Mouse (Mus musculus): ENCODE data around the gene Rpl32. TPM values are rescaled to one million over a fixed set of nuclear protein-coding genes. Genes with fewer than 3 reads are reported as not detected.

The Rpl32 gene
- polyA plus RNA-seq, 1 experiment from 2014 or later: 1,831 TPM

- peaks cover 82% of the 10 kb centered on the region for H3K36me3 ChIP-seq (replicated peaks)
- no peaks in the 10 kb centered on the region for H3K27me3 ChIP-seq (ENCODE audit: poor library complexity, severe bottlenecking)
- H3K4me3 ChIP-seq: no peak overlapping the region
- H3K9me3 ChIP-seq: no peaks in the 10 kb centered on the region
- WGBS: 76% methylated on average over 10 of the region's 10 CpGs
- H3K4me1 ChIP-seq: peaks cover 25% of the 10 kb centered on the region
- H3K27ac ChIP-seq: no peak overlapping the region
- DNase-seq (ENCODE audit: extremely low spot score, low spot score): no peak
These were observed 3.9 kb downstream of the Rpl32 start for GRCm38 (mm10) chr6:115804432-115805192.

- Histone ChIP-seq H3K9me3 (no peaks in the 10 kb centered on the region), H3K36me3 (replicated peaks) (peaks cover 90% of the 10 kb centered on the region), H3K4me3 (peak overlapping the region; percentile 2; the same call in 1 of the 2 replicates), H3K27ac (no peak overlapping the region), H3K27me3 (ENCODE audit: poor library complexity, severe bottlenecking) (no peaks in the 10 kb centered on the region), H3K4me1 (peaks cover 25% of the 10 kb centered on the region)
- DNase-seq (ENCODE audit: extremely low spot score, low spot score): peak; percentile 63
- WGBS: 52% methylated on average over 16 of the region's 16 CpGs
These were observed 4.8 kb downstream of the Rpl32 start for GRCm38 (mm10) chr6:115803541-115804382.

- Histone ChIP-seq H3K4me3 (no peak overlapping the region), H3K36me3 (replicated peaks) (peaks cover 100% of the 10 kb centered on the region), H3K4me1 (peaks cover 18% of the 10 kb centered on the region), H3K9me3 (no peaks in the 10 kb centered on the region), H3K27me3 (ENCODE audit: poor library complexity, severe bottlenecking) (no peaks in the 10 kb centered on the region), H3K27ac (no peak overlapping the region)
- WGBS: 93% methylated on average over 3 of the region's 3 CpGs
- DNase-seq (ENCODE audit: extremely low spot score, low spot score): no peak
These were observed 6.7 kb downstream of the Rpl32 start for GRCm38 (mm10) chr6:115801811-115802210.

- H3K27me3 ChIP-seq (ENCODE audit: poor library complexity, severe bottlenecking): no peaks in the 10 kb centered on the region
- peaks cover 100% of the 10 kb centered on the region for H3K36me3 ChIP-seq (replicated peaks)
- DNase-seq (ENCODE audit: extremely low spot score, low spot score): no peak
- no peaks in the 10 kb centered on the region for H3K9me3 ChIP-seq
- WGBS: 93% methylated on average over 21 of the region's 21 CpGs
- no peaks in the 10 kb centered on the region for H3K4me1 ChIP-seq
- no peak overlapping the region for H3K4me3 ChIP-seq
- no peak overlapping the region for H3K27ac ChIP-seq
These were observed 15.8 kb downstream of the Rpl32 start for GRCm38 (mm10) chr6:115792691-115793215.

GRCm38 (mm10) chr6:115791842-115792686 is 16.5 kb downstream of the Rpl32 start:
- H3K4me3 ChIP-seq: no peak overlapping the region
- H3K27me3 ChIP-seq (ENCODE audit: poor library complexity, severe bottlenecking): no peaks in the 10 kb centered on the region
- no peak overlapping the region for H3K27ac ChIP-seq
- H3K36me3 ChIP-seq (replicated peaks): peaks cover 100% of the 10 kb centered on the region
- no peak for DNase-seq (ENCODE audit: extremely low spot score, low spot score)
- WGBS: 94% methylated on average over 34 of the region's 34 CpGs
- no peaks in the 10 kb centered on the region for H3K4me1 ChIP-seq
- H3K9me3 ChIP-seq: no peaks in the 10 kb centered on the region

- Histone ChIP-seq H3K36me3 (replicated peaks) (peaks cover 100% of the 10 kb centered on the region), H3K4me3 (no peak overlapping the region), H3K27ac (no peak overlapping the region), H3K9me3 (no peaks in the 10 kb centered on the region), H3K4me1 (no peaks in the 10 kb centered on the region), H3K27me3 (ENCODE audit: poor library complexity, severe bottlenecking) (no peaks in the 10 kb centered on the region)
- no peak for DNase-seq (ENCODE audit: extremely low spot score, low spot score)
- WGBS: 89% methylated on average over 10 of the region's 10 CpGs
These were observed 17.5 kb downstream of the Rpl32 start for GRCm38 (mm10) chr6:115791016-115791415.

- Histone ChIP-seq H3K4me1 (no peaks in the 10 kb centered on the region), H3K4me3 (no peak overlapping the region), H3K27ac (no peak overlapping the region), H3K9me3 (no peaks in the 10 kb centered on the region), H3K36me3 (replicated peaks) (peaks cover 97% of the 10 kb centered on the region), H3K27me3 (ENCODE audit: poor library complexity, severe bottlenecking) (no peaks in the 10 kb centered on the region)
- no peak for DNase-seq (ENCODE audit: extremely low spot score, low spot score)
- WGBS: 95% methylated on average over 3 of the region's 3 CpGs
These were observed 25.8 kb downstream of the Rpl32 start for GRCm38 (mm10) chr6:115782781-115783180.

GRCm38 (mm10) chr6:115776363-115776762 is 32.2 kb downstream of the Rpl32 start:
- peaks cover 34% of the 10 kb centered on the region for H3K4me1 ChIP-seq
- H3K27ac ChIP-seq: 0 out of 2 replicates have a peak overlapping the region, but pooled peaks have one; percentile 99
- H3K36me3 ChIP-seq (replicated peaks): peaks cover 49% of the 10 kb centered on the region
- peak overlapping the region; percentile 88 for H3K4me3 ChIP-seq
- 90% methylated on average over 9 of the region's 9 CpGs for WGBS
- no peaks in the 10 kb centered on the region for H3K27me3 ChIP-seq (ENCODE audit: poor library complexity, severe bottlenecking)
- no peaks in the 10 kb centered on the region; the same call in 1 of the 2 replicates for H3K9me3 ChIP-seq
- no peak for DNase-seq (ENCODE audit: extremely low spot score, low spot score)

- DNase-seq (ENCODE audit: extremely low spot score, low spot score): no peak
- Histone ChIP-seq H3K27ac (peak overlapping the region; percentile 99), H3K4me3 (peak overlapping the region; percentile 88), H3K4me1 (peaks cover 34% of the 10 kb centered on the region), H3K27me3 (ENCODE audit: poor library complexity, severe bottlenecking) (no peaks in the 10 kb centered on the region), H3K9me3 (no peaks in the 10 kb centered on the region; the same call in 1 of the 2 replicates), H3K36me3 (replicated peaks) (peaks cover 44% of the 10 kb centered on the region)
- 75% methylated on average over 3 of the region's 3 CpGs for WGBS
These were observed 32.7 kb downstream of the Rpl32 start for GRCm38 (mm10) chr6:115775838-115776237.

GRCm38 (mm10) chr6:115774501-115774921 is 34.0 kb downstream of the Rpl32 start, which contains the start of gene Cand2:
Cand2 (plus strand) TSS chr6:115774538.
- no peaks in the 10 kb centered on the region for H3K27me3 ChIP-seq (ENCODE audit: poor library complexity, severe bottlenecking)
- peak; percentile 80 for DNase-seq (ENCODE audit: extremely low spot score, low spot score)
- H3K9me3 ChIP-seq: no peaks in the 10 kb centered on the region; the same call in 1 of the 2 replicates
- WGBS: 0% methylated on average over 26 of the region's 28 CpGs
- H3K27ac ChIP-seq: peak within 1 kb of the TSS; percentile 99
- H3K4me3 ChIP-seq: peak within 1 kb of the TSS; percentile 88
- H3K36me3 ChIP-seq (replicated peaks): peaks cover 31% of the 10 kb centered on the region
- peaks cover 34% of the 10 kb centered on the region for H3K4me1 ChIP-seq

GRCm38 (mm10) chr6:115773966-115774413 is 34.6 kb downstream of the Rpl32 start:
- Histone ChIP-seq H3K4me3 (peak overlapping the region; percentile 88), H3K4me1 (peaks cover 34% of the 10 kb centered on the region), H3K27me3 (ENCODE audit: poor library complexity, severe bottlenecking) (no peaks in the 10 kb centered on the region), H3K36me3 (replicated peaks) (peaks cover 25% of the 10 kb centered on the region), H3K9me3 (no peaks in the 10 kb centered on the region; the same call in 1 of the 2 replicates), H3K27ac (peak overlapping the region; percentile 99)
- WGBS: 1% methylated on average over 13 of the region's 14 CpGs
- DNase-seq (ENCODE audit: extremely low spot score, low spot score): peak; percentile 80

GRCm38 (mm10) chr6:115772604-115773003 is 35.9 kb downstream of the Rpl32 start:
- 56% methylated on average over 1 of the region's 1 CpGs for WGBS
- DNase-seq (ENCODE audit: extremely low spot score, low spot score): no peak
- no peaks in the 10 kb centered on the region; the same call in 1 of the 2 replicates for H3K9me3 ChIP-seq

More at GRCm38 (mm10) chr6:115772604-115773003, 35.9 kb downstream of the Rpl32 start:
- no peak overlapping the region for H3K27ac ChIP-seq
- peaks cover 34% of the 10 kb centered on the region for H3K4me1 ChIP-seq
- no peak overlapping the region for H3K4me3 ChIP-seq
- no peaks in the 10 kb centered on the region for H3K27me3 ChIP-seq (ENCODE audit: poor library complexity, severe bottlenecking)
- H3K36me3 ChIP-seq (replicated peaks): peaks cover 14% of the 10 kb centered on the region
